Mouse (Mus musculus) C2C12 (cell line): ENCODE data around the gene Zfyve9.
A peak's percentile ranks its signal among the peaks of the same experiment; 100 is the strongest.

Source experiments
- CEBPB ChIP-seq: IDR thresholded peaks from one replicate; pipeline ENCODE4 v1.6.1; 2011; ENCODE audit warnings: low read depth, mild to moderate bottlenecking, control low read depth, moderate library complexity
- CTCF ChIP-seq: IDR thresholded peaks from one replicate; pipeline ENCODE4 v1.5.1; 2011; ENCODE audit not compliant: control insufficient read depth, insufficient read depth, insufficient read length
- FOSL1 ChIP-seq: IDR thresholded peaks from one replicate; pipeline ENCODE4 v1.8.0; 2011; ENCODE audit warnings: mild to moderate bottlenecking, low read length; ENCODE audit not compliant: poor library complexity, insufficient read depth, severe bottlenecking
- MAX ChIP-seq: IDR thresholded peaks from one replicate; pipeline ENCODE4 v1.6.1; 2011; ENCODE audit warnings: mild to moderate bottlenecking, control low read depth
- MYOD1 ChIP-seq: IDR thresholded peaks from one replicate; pipeline ENCODE4 v1.6.1; 2011; ENCODE audit warnings: low read depth; ENCODE audit not compliant: control insufficient read depth, insufficient read length
- USF1 ChIP-seq: IDR thresholded peaks from one replicate; pipeline ENCODE4 v1.6.1; 2011; ENCODE audit warnings: low read depth, mild to moderate bottlenecking, control low read depth, moderate library complexity

DNA sequence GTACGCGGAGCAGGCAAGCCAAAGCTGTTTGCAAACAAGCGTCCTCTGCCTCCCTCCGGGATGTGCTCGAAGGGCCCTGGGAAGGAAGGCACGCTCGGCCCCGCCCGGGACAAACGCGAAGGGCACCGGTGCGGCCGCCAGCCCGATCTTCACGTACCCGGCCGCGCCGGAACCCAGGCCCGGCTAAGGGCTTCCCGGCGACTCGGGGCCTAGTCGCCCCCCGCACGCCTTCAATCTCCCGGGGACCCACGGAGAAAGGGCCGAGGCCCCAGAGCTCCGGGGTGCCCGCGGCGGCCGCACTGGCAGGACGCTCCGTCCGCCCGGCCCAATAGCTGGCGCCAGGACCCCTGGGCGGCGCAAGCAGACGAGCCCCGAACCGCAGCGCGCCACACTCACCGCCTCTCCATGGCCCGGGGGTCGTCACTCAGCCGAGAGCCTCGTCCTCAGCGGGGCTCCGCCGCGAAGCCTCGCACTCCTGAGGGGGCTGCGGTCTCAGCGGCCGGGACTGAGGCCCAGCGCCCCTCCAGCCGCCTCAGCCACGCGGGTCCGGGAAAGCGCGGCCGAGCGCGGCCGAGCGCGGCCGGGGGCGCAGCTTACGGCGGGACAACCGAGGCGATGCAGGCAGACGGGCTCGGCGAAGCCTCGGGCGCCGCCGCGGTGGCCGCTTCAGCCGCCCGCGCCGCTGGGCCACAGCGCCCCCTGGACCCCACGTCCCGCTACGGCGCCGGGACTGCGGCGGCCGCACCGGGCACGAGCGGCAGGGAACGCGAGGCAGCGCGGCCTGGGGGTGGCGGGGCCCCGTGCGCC lies at the start of gene Zfyve9:
- peak; percentile 99 for TF ChIP-seq CTCF
- TF ChIP-seq USF1, result no peak
- peak; percentile 60 for TF ChIP-seq MAX
- TF ChIP-seq MYOD1, result no peak
- TF ChIP-seq FOSL1, result no peak
- TF ChIP-seq CEBPB, result no peak
